Mouse (Mus musculus): ENCODE results near the gene Psmg1. TPM values are rescaled to one million over a fixed set of nuclear protein-coding genes. Genes with fewer than 3 reads are reported as not detected.
"Not testable (repeated sequence)": the region's sequence is repeated elsewhere in the genome, so short reads cannot be mapped to it uniquely, and the experiment has no call there.

Gene Psmg1
- 68.8 and 70.4 TPM in 2 replicates for polyA plus RNA-seq (2015; fragmentation: Nextera tagmentation; extraction: Ambion mirVana)

DNA sequence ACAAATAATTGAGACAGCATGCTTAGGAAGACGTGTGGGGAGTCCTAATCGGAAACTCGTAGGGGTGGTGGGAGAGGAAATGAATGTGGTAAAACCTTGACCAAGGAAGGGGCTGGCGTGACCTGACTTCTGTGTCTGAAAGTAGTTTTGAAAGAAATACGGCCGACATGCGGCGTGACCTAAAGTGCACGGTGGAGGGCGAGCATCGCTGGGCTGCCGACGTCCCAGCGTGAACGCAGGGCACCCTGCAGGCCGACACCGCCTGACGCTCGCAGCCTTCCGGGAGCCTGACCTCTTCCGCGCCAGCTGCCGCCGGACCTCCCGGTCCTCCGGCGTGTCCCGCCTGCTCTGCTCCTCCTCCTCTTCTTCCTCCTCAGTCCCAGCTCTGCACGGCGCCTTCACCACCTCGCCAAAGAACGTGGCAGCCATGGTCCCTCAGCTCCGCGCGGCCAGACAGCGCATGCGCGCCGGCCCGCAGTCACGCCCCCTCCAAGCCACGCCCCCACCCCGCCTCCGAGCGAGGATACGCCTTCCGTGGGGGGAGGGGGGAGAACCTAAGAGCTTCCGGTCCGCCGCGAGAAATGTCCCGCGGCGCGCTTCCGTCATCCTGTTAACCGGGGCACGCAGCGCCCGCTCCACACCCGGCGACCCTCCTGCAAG, at the start of gene Psmg1:
Gene Psmg1, minus strand, starts transcription at position 499 of the 660 bp plus-strand sequence.
- peak within 1 kb of the TSS; percentile 66 for H3K27ac ChIP-seq
- H3K4me1 ChIP-seq (replicated peaks): peaks cover 33% of the 10 kb centered on the region
- ATAC-seq (ENCODE audit: low read depth): peak; percentile 88
- H3K27me3 ChIP-seq: no peaks in the 10 kb centered on the region
- H3K4me3 ChIP-seq (replicated peaks): peak within 1 kb of the TSS; percentile 87
- WGBS (ENCODE audit: insufficient replicate concordance): under 1% methylated on average over 59 of the region's 62 CpGs
- peak; percentile 91 for DNase-seq
- no peaks in the 10 kb centered on the region for H3K9me3 ChIP-seq (replicated peaks)
- peak within 1 kb of the TSS; percentile 72 for H3K4me2 ChIP-seq
- peak within 1 kb of the TSS; percentile 88 for H3K9ac ChIP-seq
- H3K36me3 ChIP-seq: peaks cover 26% of the 10 kb centered on the region

DNA sequence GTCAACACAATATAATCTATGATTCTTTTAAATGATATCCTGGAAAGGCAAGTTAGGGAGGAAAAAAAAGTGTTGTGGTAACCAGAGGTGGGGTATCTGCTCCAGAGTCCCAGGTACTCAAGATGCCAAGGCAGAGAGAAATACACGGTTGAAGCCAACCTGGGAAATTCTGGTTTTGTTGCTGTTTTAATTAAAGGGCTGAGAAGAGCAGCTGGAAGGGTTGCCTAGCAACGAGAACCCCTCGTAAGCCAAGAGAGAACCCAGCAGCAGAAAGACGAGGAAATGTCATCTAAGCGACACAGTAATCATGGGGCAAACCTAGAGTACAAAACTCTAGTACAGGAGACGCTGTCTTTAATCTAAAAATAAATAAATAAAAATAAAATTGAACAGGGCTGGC, 48.8 kb upstream of the Psmg1 start:
- DNase-seq (no peak), ATAC-seq (ENCODE audit: low read depth) (no peak)
- H3K4me2 ChIP-seq: no peak overlapping the region
- no peaks in the 10 kb centered on the region for H3K27me3 ChIP-seq
- peaks cover 73% of the 10 kb centered on the region for H3K36me3 ChIP-seq
- no peak overlapping the region for H3K4me3 ChIP-seq (replicated peaks)
- WGBS (ENCODE audit: insufficient replicate concordance): 76% methylated on average over 6 of the region's 6 CpGs
- no peaks in the 10 kb centered on the region for H3K9me3 ChIP-seq (replicated peaks)
- H3K27ac ChIP-seq: no peak overlapping the region
- H3K9ac ChIP-seq: no peak overlapping the region
- H3K4me1 ChIP-seq (replicated peaks): no peaks in the 10 kb centered on the region

- Histone ChIP-seq H3K9ac (no peak overlapping the region), H3K4me2 (no peak overlapping the region), H3K27me3 (no peaks in the 10 kb centered on the region), H3K4me3 (replicated peaks) (no peak overlapping the region), H3K9me3 (replicated peaks) (no peaks in the 10 kb centered on the region), H3K27ac (no peak overlapping the region), H3K36me3 (peaks cover 71% of the 10 kb centered on the region), H3K4me1 (replicated peaks) (peaks cover 16% of the 10 kb centered on the region)
- WGBS (ENCODE audit: insufficient replicate concordance): 78% methylated on average over 6 of the region's 6 CpGs
- DNase-seq (no peak), ATAC-seq (ENCODE audit: low read depth) (no peak)
Observed at GRCm38 (mm10) chr16:96034473-96034872, 43.7 kb upstream of the Psmg1 start.

- H3K36me3 ChIP-seq: peaks cover 69% of the 10 kb centered on the region
- no peak overlapping the region for H3K9ac ChIP-seq
- WGBS (ENCODE audit: insufficient replicate concordance): 18% methylated on average over 13 of the region's 13 CpGs
- DNase-seq (peak; percentile 38), ATAC-seq (ENCODE audit: low read depth) (peak; percentile 97)
- H3K4me2 ChIP-seq: no peak overlapping the region
- no peak overlapping the region for H3K4me3 ChIP-seq (replicated peaks)
- peaks cover 16% of the 10 kb centered on the region for H3K4me1 ChIP-seq (replicated peaks)
- H3K27me3 ChIP-seq: no peaks in the 10 kb centered on the region
- H3K9me3 ChIP-seq (replicated peaks): no peaks in the 10 kb centered on the region
- peak overlapping the region; percentile 67 for H3K27ac ChIP-seq
Observed at GRCm38 (mm10) chr16:96032368-96033043, 41.7 kb upstream of the Psmg1 start.

DNA sequence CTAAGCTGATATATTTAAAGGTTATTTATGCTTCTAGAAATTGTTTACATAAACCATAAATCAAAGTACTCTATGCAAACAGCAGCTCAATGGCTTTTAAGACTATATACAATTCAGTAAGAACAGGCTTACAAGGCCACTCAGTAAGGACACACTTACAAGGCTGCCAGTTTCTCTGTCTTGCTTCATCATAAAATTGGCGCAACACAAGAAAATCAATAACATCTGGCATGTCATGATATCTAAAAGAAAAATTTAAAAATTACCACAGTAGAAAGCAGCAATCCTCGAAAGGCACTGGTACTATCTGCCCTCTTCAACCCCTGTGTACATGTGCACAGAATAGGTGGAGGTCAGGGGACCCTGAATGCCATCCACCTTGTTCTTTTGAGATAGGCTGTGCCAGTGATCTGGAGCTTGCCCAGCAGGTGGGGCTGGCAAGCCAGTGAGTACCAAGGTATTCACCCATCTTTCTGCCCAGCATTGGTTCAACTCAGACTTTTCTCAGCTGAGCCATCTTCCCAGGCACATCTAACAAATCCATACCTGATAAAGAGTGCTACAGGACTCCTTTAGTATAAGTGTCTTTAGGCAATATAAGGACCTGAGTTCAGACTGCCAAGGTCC, 39.8 kb upstream of the Psmg1 start:
- ATAC-seq (ENCODE audit: low read depth) (no peak), DNase-seq (no peak)
- no peak overlapping the region for H3K4me3 ChIP-seq (replicated peaks)
- no peak overlapping the region for H3K27ac ChIP-seq
- H3K9me3 ChIP-seq (replicated peaks): no peaks in the 10 kb centered on the region
- H3K9ac ChIP-seq: no peak overlapping the region
- peaks cover 16% of the 10 kb centered on the region for H3K4me1 ChIP-seq (replicated peaks)
- H3K36me3 ChIP-seq: peaks cover 72% of the 10 kb centered on the region
- no peak overlapping the region for H3K4me2 ChIP-seq
- WGBS (ENCODE audit: insufficient replicate concordance): 67% methylated on average over 2 of the region's 2 CpGs
- no peaks in the 10 kb centered on the region for H3K27me3 ChIP-seq

- Histone ChIP-seq H3K4me2 (no peak overlapping the region), H3K36me3 (peaks cover 58% of the 10 kb centered on the region), H3K4me1 (replicated peaks) (no peaks in the 10 kb centered on the region), H3K9ac (no peak overlapping the region), H3K27me3 (no peaks in the 10 kb centered on the region), H3K4me3 (replicated peaks) (no peak overlapping the region), H3K27ac (no peak overlapping the region), H3K9me3 (replicated peaks) (no peaks in the 10 kb centered on the region)
- ATAC-seq (ENCODE audit: low read depth) (no peak), DNase-seq (no peak)
- 76% methylated on average over 5 of the region's 5 CpGs for WGBS (ENCODE audit: insufficient replicate concordance)
Observed at GRCm38 (mm10) chr16:96026256-96026655, 35.5 kb upstream of the Psmg1 start.

DNA sequence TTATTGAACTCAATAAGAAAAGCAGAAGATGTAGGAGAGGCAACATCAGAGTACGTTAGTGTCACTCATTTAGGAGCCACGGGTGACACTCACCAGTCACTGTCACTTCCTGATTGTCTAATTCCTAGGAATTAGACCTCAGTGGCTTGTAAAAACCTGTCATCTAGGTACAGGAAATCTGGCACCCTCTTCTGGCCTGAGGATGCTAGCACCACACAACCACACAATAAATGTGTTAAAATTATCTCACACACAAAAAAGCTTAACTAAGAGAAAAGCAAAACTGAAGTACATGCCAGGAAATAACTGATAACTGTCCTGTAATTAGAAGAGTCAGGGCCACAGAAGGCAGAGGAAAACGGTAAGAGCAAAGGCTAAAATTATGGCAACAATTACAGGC, 34.5 kb upstream of the Psmg1 start:
- Histone ChIP-seq H3K27me3 (no peaks in the 10 kb centered on the region), H3K9me3 (replicated peaks) (no peaks in the 10 kb centered on the region), H3K9ac (no peak overlapping the region), H3K4me2 (no peak overlapping the region), H3K27ac (no peak overlapping the region), H3K36me3 (peaks cover 56% of the 10 kb centered on the region), H3K4me1 (replicated peaks) (no peaks in the 10 kb centered on the region), H3K4me3 (replicated peaks) (no peak overlapping the region)
- DNase-seq (no peak), ATAC-seq (ENCODE audit: low read depth) (no peak)
- WGBS (ENCODE audit: insufficient replicate concordance): 59% methylated on average over 3 of the region's 3 CpGs

- Histone ChIP-seq H3K9ac (no peak overlapping the region), H3K36me3 (peaks cover 58% of the 10 kb centered on the region), H3K9me3 (replicated peaks) (no peaks in the 10 kb centered on the region), H3K4me2 (no peak overlapping the region), H3K4me1 (replicated peaks) (no peaks in the 10 kb centered on the region), H3K4me3 (replicated peaks) (no peak overlapping the region), H3K27me3 (no peaks in the 10 kb centered on the region), H3K27ac (no peak overlapping the region)
- 81% methylated on average over 10 of the region's 10 CpGs for whole genome bisulfite sequencing (ENCODE audit: insufficient replicate concordance)
- ATAC-seq (ENCODE audit: low read depth) (no peak), DNase-seq (no peak)
Observed at GRCm38 (mm10) chr16:96021045-96021444, 30.3 kb upstream of the Psmg1 start.

- not testable (repeated sequence) for H3K27ac ChIP-seq; H3K27me3 ChIP-seq; H3K4me3 ChIP-seq (replicated peaks); ATAC-seq (ENCODE audit: low read depth); H3K36me3 ChIP-seq; H3K4me2 ChIP-seq; H3K9me3 ChIP-seq (replicated peaks); H3K4me1 ChIP-seq (replicated peaks); DNase-seq; H3K9ac ChIP-seq
- no CpG with 5 or more reads among the region's 10 CpGs for WGBS (ENCODE audit: insufficient replicate concordance)
Observed at GRCm38 (mm10) chr16:96009124-96009523, 18.4 kb upstream of the Psmg1 start.

DNA sequence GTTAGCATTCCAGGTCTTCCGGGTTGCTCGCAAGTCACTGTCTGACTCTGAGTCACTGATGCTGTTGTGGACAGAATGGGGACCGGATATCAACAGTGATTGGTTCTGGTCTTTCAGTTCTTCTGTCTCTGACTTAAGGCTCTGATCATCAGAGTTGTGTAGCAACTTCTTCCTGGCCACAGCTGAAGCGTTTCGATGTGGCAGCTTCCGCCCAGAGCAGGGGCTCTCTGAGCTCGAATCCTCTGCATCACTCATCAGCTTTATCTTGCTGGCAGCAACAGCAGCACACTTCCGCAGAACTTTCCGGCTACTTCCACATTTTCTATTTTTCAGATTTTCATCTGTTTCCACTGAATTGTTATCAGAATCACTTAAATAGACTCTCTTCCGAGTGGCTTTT, 13.5 kb upstream of the Psmg1 start:
- DNase-seq; H3K27me3 ChIP-seq; H3K9ac ChIP-seq; H3K4me2 ChIP-seq; H3K4me1 ChIP-seq (replicated peaks); ATAC-seq (ENCODE audit: low read depth); H3K4me3 ChIP-seq (replicated peaks); H3K9me3 ChIP-seq (replicated peaks); H3K27ac ChIP-seq: not testable (repeated sequence)
- no CpG with 5 or more reads among the region's 10 CpGs for WGBS (ENCODE audit: insufficient replicate concordance)
- H3K36me3 ChIP-seq: peaks cover 29% of the 10 kb centered on the region

DNA sequence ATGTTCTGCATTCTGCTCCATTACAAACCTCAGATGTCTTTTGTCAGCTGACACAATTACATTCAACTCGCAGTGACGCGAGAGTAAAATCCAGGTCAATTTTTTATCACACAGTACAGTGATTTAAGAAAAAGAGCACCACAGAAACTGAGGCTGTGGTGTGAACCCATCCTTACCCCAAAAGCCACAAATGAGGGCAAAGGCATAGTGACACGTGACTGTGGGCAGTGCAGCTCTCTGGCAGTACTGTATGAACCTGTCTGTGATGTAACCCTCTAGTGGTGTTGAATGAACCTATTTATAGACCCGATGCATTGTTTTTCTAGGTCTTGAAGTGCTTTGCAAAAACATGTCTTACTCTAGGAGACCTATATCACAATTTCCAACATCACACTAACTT, 8.5 kb upstream of the Psmg1 start:
- no peak overlapping the region for H3K4me2 ChIP-seq
- 75% methylated on average over 5 of the region's 5 CpGs for WGBS (ENCODE audit: insufficient replicate concordance)
- no peak overlapping the region for H3K4me3 ChIP-seq (replicated peaks)
- H3K9me3 ChIP-seq (replicated peaks): no peaks in the 10 kb centered on the region
- peaks cover 33% of the 10 kb centered on the region for H3K36me3 ChIP-seq
- no peaks in the 10 kb centered on the region for H3K27me3 ChIP-seq
- H3K9ac ChIP-seq: no peak overlapping the region
- no peak for ATAC-seq (ENCODE audit: low read depth)
- DNase-seq: no peak
- H3K27ac ChIP-seq: no peak overlapping the region
- 0 out of 2 replicates have a peak, but pooled peaks cover 2% of the 10 kb centered on the region for H3K4me1 ChIP-seq (replicated peaks)
